Mouse (Mus musculus) testis, adult 2 months (tissue): ENCODE data around the gene Arhgap27. TPM values are rescaled to one million over a fixed set of nuclear protein-coding genes. Genes with fewer than 3 reads are reported as not detected.

ENCODE experiments used
- H3K27ac ChIP-seq: fragments of 200-500 bp; 2 replicates; pipeline ENCODE4 v1.5.1; 2012; ENCODE audit warnings: low read depth, low read length; ENCODE audit not compliant: control insufficient read depth, insufficient read depth
- H3K27me3 ChIP-seq: fragments of 200-500 bp; 2 replicates; pipeline ENCODE4 v1.6.1; 2012; ENCODE audit warnings: mild to moderate bottlenecking, low read length, moderate library complexity; ENCODE audit not compliant: control insufficient read depth, insufficient read depth
- H3K36me3 ChIP-seq: fragments of 200-500 bp; 2 replicates; pipeline ENCODE4 v1.6.1; 2012; ENCODE audit warnings: mild to moderate bottlenecking, low read length; ENCODE audit not compliant: control insufficient read depth, insufficient read depth
- H3K4me1 ChIP-seq: fragments of 200-500 bp; 2 replicates; pipeline ENCODE4 v1.6.1; 2012; ENCODE audit warnings: low read length; ENCODE audit not compliant: control insufficient read depth, insufficient read depth
- H3K4me3 ChIP-seq: fragments of 200-500 bp; 2 replicates; pipeline ENCODE4 v1.5.1; 2012; ENCODE audit warnings: low read depth, mild to moderate bottlenecking, low read length, moderate library complexity, mixed read lengths; ENCODE audit not compliant: control insufficient read depth
- CTCF ChIP-seq: fragments of 200-500 bp; IDR thresholded peaks from 2 replicates; pipeline ENCODE4 v1.5.1; 2012; ENCODE audit warnings: low read depth, mild to moderate bottlenecking, inconsistent platforms, low read length, moderate library complexity; ENCODE audit not compliant: control insufficient read depth, insufficient read depth, insufficient replicate concordance
- POLR2A ChIP-seq: fragments of 200-500 bp; IDR thresholded peaks from 2 replicates; pipeline ENCODE4 v1.6.1; 2012; ENCODE audit warnings: low read depth, mild to moderate bottlenecking, inconsistent platforms, low read length, moderate library complexity; ENCODE audit not compliant: control insufficient read depth
- polyA plus RNA-seq: library from polyadenylated mRNA; depleted of rRNA; stranded (reverse); fragments of >200 nt; gene quantifications from 2 replicates; pipeline ENCODE4 v1.2.3, GENCODE M21; 2012

The Arhgap27 gene
- polyA plus RNA-seq, 1 experiment = 1.0 TPM

DNA sequence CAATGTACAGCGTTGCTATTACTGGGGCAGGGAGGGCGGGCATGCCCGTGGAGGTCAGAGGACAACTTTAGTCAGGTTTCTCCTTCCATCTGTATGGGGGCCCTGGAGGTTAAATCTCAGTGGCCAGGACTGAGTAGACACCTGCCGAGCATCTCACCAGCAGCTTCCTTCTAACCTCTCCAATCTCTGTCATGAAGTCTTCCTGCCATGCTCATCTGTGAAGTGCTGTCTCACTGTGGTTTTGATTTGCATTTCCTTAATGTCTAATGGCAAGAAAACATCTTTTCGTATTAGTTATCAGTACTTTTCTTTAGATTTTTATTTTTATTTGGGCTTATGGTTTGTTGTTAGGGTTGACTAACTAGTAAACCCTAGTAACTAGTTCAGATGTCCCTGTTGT lies 17.0 kb upstream of the Arhgap27 start:
- H3K4me1 ChIP-seq = no peaks in the 10 kb centered on the region
- no peak overlapping the region for H3K4me3 ChIP-seq
- no peak for TF ChIP-seq CTCF
- TF ChIP-seq POLR2A = no peak
- no peak overlapping the region for H3K27ac ChIP-seq
- no peaks in the 10 kb centered on the region; the same call in none of the 2 replicates for H3K36me3 ChIP-seq
- H3K27me3 ChIP-seq = no peaks in the 10 kb centered on the region

DNA sequence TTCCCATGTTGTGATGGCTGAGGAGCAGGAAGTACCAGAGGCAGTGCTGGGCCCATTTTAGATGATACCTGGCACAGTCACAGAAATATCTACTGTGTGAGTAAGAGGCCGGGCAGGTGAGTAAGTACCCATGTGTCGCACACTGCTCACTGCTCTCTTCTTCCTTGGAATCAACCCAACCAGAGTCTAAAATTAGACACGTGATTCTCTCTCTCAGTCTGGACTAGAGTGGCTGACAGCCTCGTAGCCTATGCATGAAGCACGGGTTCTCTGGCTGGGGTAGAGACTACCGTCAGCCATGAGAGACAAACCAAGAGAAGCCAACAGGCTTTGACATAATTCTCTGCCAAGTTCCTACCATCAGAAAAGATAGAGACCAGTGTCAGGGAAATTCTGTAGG lies 14.8 kb upstream of the Arhgap27 start:
- Histone ChIP-seq H3K4me3 (no peak overlapping the region), H3K36me3 (no peaks in the 10 kb centered on the region; the same call in none of the 2 replicates), H3K4me1 (no peaks in the 10 kb centered on the region), H3K27ac (no peak overlapping the region), H3K27me3 (no peaks in the 10 kb centered on the region)
- TF ChIP-seq CTCF (no peak), POLR2A (no peak)

DNA sequence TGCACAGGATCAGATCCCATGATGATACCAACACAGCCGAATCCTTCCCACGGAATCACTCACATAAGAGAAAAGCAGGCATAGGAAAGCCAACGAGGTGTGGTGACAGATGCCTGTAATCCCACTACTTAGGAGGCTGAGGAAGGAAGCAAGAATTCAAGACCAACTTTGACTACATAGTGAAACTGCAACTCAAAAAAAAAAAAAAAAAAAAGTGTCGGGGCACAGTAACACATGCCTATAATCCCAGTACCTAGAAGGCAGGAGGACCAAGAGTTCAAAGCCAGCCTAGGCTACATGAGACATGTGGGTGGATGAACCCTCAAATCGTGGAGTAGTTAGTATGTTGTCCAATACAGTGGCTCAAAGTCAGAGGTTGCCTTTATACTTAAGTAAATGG lies 12.3 kb upstream of the Arhgap27 start:
- H3K27ac ChIP-seq = no peak overlapping the region
- no peak for TF ChIP-seq CTCF
- TF ChIP-seq POLR2A = no peak
- no peaks in the 10 kb centered on the region for H3K27me3 ChIP-seq
- H3K4me1 ChIP-seq = no peaks in the 10 kb centered on the region
- H3K4me3 ChIP-seq = no peak overlapping the region
- no peaks in the 10 kb centered on the region; the same call in none of the 2 replicates for H3K36me3 ChIP-seq

DNA sequence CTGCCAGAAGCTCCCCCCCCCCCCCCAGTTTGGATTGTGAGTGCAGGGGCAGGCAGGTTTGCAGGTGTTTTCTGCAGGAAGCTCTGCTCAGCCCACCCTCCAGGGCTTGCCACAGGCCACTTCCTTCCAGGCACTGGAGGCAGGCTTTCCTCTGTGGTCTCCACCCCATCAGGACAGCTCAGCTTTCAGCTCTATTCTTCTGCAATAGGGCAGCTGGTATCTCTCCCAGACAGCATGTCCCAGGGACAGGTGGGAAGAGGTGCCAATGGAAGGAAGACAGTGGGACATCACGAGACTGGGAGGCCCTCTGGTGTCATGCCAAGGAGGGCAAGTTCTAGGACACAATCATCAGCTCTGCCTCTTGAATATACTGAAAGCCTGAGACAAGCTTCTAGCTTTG lies 11.8 kb upstream of the Arhgap27 start:
- Histone ChIP-seq H3K27me3 (no peaks in the 10 kb centered on the region), H3K27ac (no peak overlapping the region), H3K36me3 (no peaks in the 10 kb centered on the region; the same call in none of the 2 replicates), H3K4me1 (no peaks in the 10 kb centered on the region), H3K4me3 (no peak overlapping the region)
- TF ChIP-seq CTCF (no peak), POLR2A (no peak)

DNA sequence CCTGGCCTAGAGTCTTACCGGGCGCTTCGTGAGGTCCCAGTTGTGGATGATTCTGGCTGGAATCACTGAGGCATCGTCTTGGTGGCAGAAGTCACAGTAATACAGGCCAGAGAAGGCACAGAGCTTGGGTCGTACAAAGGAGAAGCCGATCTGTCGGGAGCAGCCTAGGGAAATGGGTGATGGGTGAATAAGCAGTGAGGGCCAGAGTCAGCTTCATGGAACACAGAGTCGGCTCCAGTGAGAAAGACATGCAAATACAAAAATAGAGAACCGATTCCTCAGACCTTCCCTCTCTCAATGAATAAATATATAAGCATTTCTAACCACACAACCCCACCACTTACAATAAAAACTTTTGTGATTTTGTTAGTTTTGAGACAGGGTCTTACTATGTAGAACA lies 10.4 kb upstream of the Arhgap27 start:
- no peaks in the 10 kb centered on the region for H3K4me1 ChIP-seq
- no peaks in the 10 kb centered on the region; the same call in none of the 2 replicates for H3K36me3 ChIP-seq
- no peak overlapping the region for H3K4me3 ChIP-seq
- no peaks in the 10 kb centered on the region for H3K27me3 ChIP-seq
- no peak for TF ChIP-seq CTCF
- no peak for TF ChIP-seq POLR2A
- no peak overlapping the region for H3K27ac ChIP-seq

DNA sequence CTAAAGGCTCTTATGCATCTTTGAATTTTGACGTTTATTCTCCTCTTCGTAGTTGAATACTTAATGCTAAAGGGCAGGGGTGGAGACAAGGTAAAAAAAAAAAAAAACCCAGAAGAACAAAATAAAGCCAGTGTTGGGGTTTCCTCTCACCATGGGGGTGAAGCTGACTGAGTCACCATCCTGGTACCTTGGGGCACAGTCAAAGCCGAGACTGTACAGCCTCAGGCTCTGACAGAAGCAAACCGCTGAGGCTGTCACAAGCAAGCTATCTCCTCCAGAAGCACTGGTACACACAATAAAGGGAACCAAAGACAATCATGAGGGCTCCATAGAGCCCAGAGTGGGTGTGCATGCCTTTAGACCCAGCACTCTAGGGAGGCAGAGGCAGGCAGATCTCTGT lies 9.1 kb upstream of the Arhgap27 start:
- Histone ChIP-seq H3K27me3 (no peaks in the 10 kb centered on the region), H3K36me3 (no peaks in the 10 kb centered on the region; the same call in 1 of the 2 replicates), H3K4me3 (no peak overlapping the region), H3K4me1 (no peaks in the 10 kb centered on the region), H3K27ac (no peak overlapping the region)
- no peak for TF ChIP-seq CTCF
- TF ChIP-seq POLR2A = no peak

DNA sequence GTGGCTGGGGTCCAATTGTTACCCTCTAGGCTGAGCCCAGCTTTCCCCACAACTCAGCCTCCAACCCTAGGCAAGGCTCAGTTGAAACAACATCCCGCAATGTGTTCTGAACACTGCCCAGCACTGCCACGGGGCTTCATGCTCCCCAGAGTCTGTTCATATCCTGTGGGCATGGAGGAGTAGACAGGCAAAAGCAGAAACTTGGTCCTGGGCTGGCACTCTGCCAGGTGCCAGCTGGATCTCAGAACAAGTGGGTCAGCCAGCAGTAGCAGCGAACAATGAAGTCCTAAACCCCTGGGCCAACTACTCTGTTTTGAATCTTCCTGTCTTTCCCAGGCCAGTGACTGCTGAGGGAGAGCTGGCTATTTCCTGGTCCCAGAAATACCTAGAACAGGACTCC lies 8.6 kb upstream of the Arhgap27 start:
- Histone ChIP-seq H3K27me3 (no peaks in the 10 kb centered on the region), H3K27ac (no peak overlapping the region), H3K36me3 (no peaks in the 10 kb centered on the region; the same call in 1 of the 2 replicates), H3K4me3 (no peak overlapping the region), H3K4me1 (no peaks in the 10 kb centered on the region)
- TF ChIP-seq CTCF (no peak), POLR2A (no peak)

DNA sequence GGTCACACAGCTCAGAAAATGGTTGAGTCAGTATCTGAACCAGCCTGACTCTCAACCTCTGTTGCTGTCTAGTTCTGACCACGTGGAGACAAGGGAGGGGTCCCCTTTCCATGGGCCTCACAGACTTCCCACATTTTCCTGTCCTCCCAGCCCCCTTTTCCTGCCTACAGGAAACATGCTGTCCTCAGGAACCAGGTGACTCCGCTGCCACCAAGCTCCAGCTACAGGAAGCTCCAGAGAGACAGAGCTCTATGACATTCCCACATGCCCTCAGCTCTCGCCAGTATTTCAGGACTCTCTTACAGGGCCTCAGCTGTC lies 7.7 kb upstream of the Arhgap27 start:
- Histone ChIP-seq H3K27ac (no peak overlapping the region), H3K27me3 (no peaks in the 10 kb centered on the region), H3K4me3 (no peak overlapping the region), H3K4me1 (no peaks in the 10 kb centered on the region), H3K36me3 (no peaks in the 10 kb centered on the region; the same call in 1 of the 2 replicates)
- TF ChIP-seq POLR2A = no peak
- no peak for TF ChIP-seq CTCF
